Mouse (Mus musculus) liver, embryonic 11.5 days (tissue): Measurements from ENCODE around the gene Samd4. TPM values are rescaled to one million over a fixed set of nuclear protein-coding genes. Genes with fewer than 3 reads are reported as not detected.

Source experiments
- ATAC-seq: fragments of 200-750 bp; cut with Nextera tagmentation; replicated peaks from 2 replicates; pipeline ENCODE4 v1.8.0; 2017; ENCODE audit warnings: moderate number of reproducible peaks, mild to moderate bottlenecking, moderate TSS enrichment, moderate library complexity; ENCODE audit not compliant: low FRiP score
- DNase-seq: peaks from one replicate; pipeline ENCODE4 v3.0.0-alpha.2; 2017; ENCODE audit warnings: low spot score
- H3K27ac ChIP-seq: fragments of 300-500 bp; sonication (generic); 2 replicates; pipeline ENCODE4 v1.5.1; 2014; ENCODE audit warnings: mild to moderate bottlenecking, low read depth, low read length, control low read depth
- H3K27me3 ChIP-seq: fragments of 300-500 bp; sonication (generic); replicated peaks from 2 replicates; pipeline ENCODE4 v1.6.1; 2014; ENCODE audit warnings: low read length, mixed read lengths; ENCODE audit not compliant: control insufficient read depth, insufficient read depth
- H3K36me3 ChIP-seq: fragments of 300-500 bp; sonication (generic); 2 replicates; pipeline ENCODE4 v1.6.1; 2014; ENCODE audit warnings: mild to moderate bottlenecking, low read length, moderate library complexity, mixed read lengths; ENCODE audit not compliant: control insufficient read depth, insufficient read depth
- H3K4me1 ChIP-seq: fragments of 300-500 bp; sonication (generic); replicated peaks from 2 replicates; pipeline ENCODE4 v1.6.1; 2014; ENCODE audit warnings: low read length, mixed read lengths; ENCODE audit not compliant: control insufficient read depth, insufficient read depth
- H3K4me2 ChIP-seq: fragments of 300-500 bp; sonication (generic); 2 replicates; pipeline ENCODE4 v1.6.1; 2014; ENCODE audit warnings: mild to moderate bottlenecking, control low read depth, moderate library complexity
- H3K4me3 ChIP-seq: fragments of 300-500 bp; sonication (generic); 2 replicates; pipeline ENCODE4 v1.5.1; 2014; ENCODE audit warnings: low read depth, low read length, control low read depth
- H3K9ac ChIP-seq: fragments of 300-500 bp; sonication (generic); 2 replicates; pipeline ENCODE4 v1.6.1; 2014; ENCODE audit warnings: low read depth, low read length, control low read depth
- H3K9me3 ChIP-seq: fragments of 300-500 bp; sonication (generic); 2 replicates; pipeline ENCODE4 v1.6.1; 2016; ENCODE audit warnings: low read length, inconsistent platforms, mixed read lengths; ENCODE audit not compliant: control insufficient read depth
- WGBS: fragments of 180-500 bp; shearing (Covaris S2); extraction: QIAGEN DNeasy Blood & Tissue Kit; methylation state at CpG from one replicate; pipeline ENCODE4 v1.1.7; 2014; 5-methylcytosine and 5-hydroxymethylcytosine counted together
- polyA plus RNA-seq: library from polyadenylated mRNA; unstranded; fragments of >200 nt; fragmentation: Nextera tagmentation; extraction: Ambion mirVana; gene quantifications from 2 replicates; pipeline ENCODE4 v1.2.1, GENCODE M21; 2014

The Samd4 gene
- polyA plus RNA-seq, 1 experiment from 2014 or later = 1.1 TPM

DNA sequence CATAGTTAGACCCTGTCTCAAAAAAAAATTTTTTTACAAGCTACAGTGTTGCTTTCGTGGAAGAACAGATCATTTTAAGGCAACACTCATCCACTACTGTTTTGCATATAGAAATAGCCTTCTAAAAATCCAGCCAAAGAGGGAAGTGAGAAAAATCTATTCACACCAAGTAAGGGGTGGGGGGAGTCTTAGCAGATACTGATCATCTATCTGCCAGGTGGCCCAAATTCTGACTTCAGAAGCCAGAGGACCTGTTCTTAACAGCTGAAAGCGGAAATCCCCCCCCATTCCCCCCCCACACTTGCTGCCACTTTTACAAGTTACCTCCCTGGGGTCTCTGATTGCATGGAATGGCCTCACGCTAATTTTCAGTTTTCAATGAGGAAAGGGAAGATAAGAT lies 203.5 kb downstream of the Samd4 start:
- ATAC-seq (no peak), DNase-seq (no peak)
- no peak overlapping the region for H3K27ac ChIP-seq
- no peak overlapping the region for H3K9ac ChIP-seq
- peak overlapping the region; percentile 82 for H3K4me2 ChIP-seq
- no peaks in the 10 kb centered on the region; the same call in 1 of the 2 replicates for H3K27me3 ChIP-seq
- H3K36me3 ChIP-seq = no peaks in the 10 kb centered on the region
- 53% methylated on average over 3 of the region's 3 CpGs for WGBS
- no peaks in the 10 kb centered on the region for H3K9me3 ChIP-seq
- peaks cover 11% of the 10 kb centered on the region for H3K4me1 ChIP-seq
- no peak overlapping the region for H3K4me3 ChIP-seq

DNA sequence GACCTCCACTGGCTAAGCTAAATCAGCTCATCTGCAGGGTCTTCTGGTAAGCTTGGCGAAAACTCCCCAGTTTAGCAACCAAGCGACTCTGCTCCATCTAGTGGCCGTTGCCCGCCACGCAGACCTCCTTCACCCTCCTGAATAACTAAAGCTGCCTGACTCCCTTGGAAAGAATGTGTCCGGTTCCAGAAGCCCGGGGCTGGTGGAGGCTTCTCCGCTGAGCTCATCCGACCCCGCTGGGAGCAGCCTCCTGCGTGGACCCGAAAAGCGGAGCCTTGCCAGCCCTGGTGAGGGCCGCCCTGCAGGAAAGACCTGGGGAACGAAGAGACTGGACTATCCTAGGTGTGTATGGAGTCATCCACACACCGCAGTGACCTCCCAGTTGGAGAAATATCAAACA lies 204.1 kb downstream of the Samd4 start:
- WGBS = 2% methylated on average over 16 of the region's 16 CpGs
- peaks cover 11% of the 10 kb centered on the region for H3K4me1 ChIP-seq
- peak overlapping the region; percentile 82 for H3K4me2 ChIP-seq
- no peaks in the 10 kb centered on the region for H3K9me3 ChIP-seq
- ATAC-seq (peak; percentile 70), DNase-seq (peak; percentile 80)
- peak overlapping the region; percentile 48; the same call in 1 of the 2 replicates for H3K9ac ChIP-seq
- no peaks in the 10 kb centered on the region for H3K36me3 ChIP-seq
- H3K4me3 ChIP-seq = peak overlapping the region; percentile 39
- no peaks in the 10 kb centered on the region; the same call in 1 of the 2 replicates for H3K27me3 ChIP-seq
- no peak overlapping the region for H3K27ac ChIP-seq

DNA sequence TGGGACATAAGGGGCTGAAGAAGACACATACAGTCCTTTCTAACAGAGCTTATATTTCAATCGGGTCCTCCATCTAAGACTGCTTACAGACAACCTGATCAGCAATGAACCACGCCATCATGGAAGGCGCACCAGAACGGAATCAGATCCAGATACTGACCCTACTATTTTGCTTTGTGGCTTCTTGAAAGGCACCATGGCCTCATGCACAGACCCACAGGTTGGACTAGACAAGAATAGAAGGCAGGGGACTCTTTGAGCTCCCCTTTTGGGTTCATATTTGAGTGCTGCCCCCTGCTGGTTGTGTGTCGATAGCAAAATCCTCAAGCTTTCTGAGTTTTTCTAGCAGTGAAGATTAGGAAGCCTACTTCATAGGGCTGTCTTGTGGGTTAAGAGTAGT lies 204.5 kb downstream of the Samd4 start:
- H3K36me3 ChIP-seq = no peaks in the 10 kb centered on the region
- H3K27me3 ChIP-seq = no peaks in the 10 kb centered on the region; the same call in 1 of the 2 replicates
- ATAC-seq (peak; percentile 44), DNase-seq (peak; percentile 69)
- 21% methylated on average over 5 of the region's 5 CpGs for WGBS
- peaks cover 11% of the 10 kb centered on the region for H3K4me1 ChIP-seq
- H3K9me3 ChIP-seq = no peaks in the 10 kb centered on the region
- no peak overlapping the region; the same call in 1 of the 2 replicates for H3K9ac ChIP-seq
- no peak overlapping the region for H3K27ac ChIP-seq
- H3K4me2 ChIP-seq = peak overlapping the region; percentile 82
- peak overlapping the region; percentile 39 for H3K4me3 ChIP-seq

DNA sequence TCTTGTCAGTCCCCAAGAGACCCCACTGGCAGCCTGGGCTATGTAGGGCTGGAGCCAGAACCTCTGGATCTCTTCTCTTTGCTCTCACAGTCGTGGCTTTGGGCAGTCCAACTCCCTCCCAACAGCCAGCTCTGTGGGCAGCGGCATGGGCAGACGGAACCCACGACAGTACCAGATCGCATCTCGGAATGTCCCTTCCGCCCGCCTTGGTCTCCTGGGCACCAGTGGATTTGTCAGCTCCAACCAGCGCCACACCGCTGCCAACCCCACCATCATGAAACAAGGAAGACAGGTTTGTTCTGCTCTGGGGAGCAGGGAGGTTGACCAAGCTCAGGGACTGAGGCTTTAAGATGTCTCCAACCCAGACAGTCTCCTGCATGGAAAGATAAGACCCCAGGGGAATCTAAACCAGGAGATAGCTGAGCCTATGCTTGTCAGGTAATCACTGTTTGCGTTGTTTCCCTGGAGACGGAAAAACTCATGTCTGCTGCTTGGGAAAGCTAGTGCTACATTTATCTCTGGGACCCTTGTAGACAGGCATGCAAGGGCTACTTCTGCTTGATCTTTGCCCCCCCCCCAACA lies 205.1 kb downstream of the Samd4 start:
- no peak for DNase-seq
- Histone ChIP-seq H3K4me1 (peaks cover 11% of the 10 kb centered on the region), H3K4me2 (no peak overlapping the region), H3K9me3 (no peaks in the 10 kb centered on the region), H3K27me3 (no peaks in the 10 kb centered on the region; the same call in 1 of the 2 replicates), H3K36me3 (no peaks in the 10 kb centered on the region), H3K4me3 (no peak overlapping the region), H3K9ac (no peak overlapping the region), H3K27ac (no peak overlapping the region)
- ATAC-seq = no peak
- WGBS = 65% methylated on average over 12 of the region's 12 CpGs

DNA sequence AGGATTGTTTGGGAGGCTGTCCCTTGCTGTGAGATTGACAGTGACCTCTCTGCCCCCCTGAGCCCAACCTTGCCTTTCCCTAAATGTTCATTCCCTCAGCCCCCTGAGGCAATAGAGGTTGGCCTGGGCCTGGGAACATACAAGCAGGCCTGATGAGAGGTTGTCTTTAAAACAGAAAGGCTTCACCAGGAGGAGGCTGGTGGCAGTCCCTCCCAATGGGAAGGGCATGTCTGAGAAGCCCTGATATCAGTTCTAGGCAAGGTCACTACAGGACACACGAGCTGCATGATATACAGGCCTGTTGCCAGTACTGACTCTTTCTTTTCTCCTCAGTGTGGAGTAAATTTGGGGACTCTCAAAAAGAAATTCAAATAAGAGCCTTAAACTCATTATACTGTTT lies 205.7 kb downstream of the Samd4 start:
- no peak for DNase-seq
- 10% methylated on average over 1 of the region's 1 CpGs for WGBS
- Histone ChIP-seq H3K27ac (no peak overlapping the region), H3K4me3 (no peak overlapping the region), H3K27me3 (no peaks in the 10 kb centered on the region; the same call in 1 of the 2 replicates), H3K4me1 (peaks cover 11% of the 10 kb centered on the region), H3K4me2 (no peak overlapping the region), H3K9ac (no peak overlapping the region), H3K9me3 (no peaks in the 10 kb centered on the region), H3K36me3 (no peaks in the 10 kb centered on the region)
- ATAC-seq = no peak; the same call in 1 of the 2 replicates

DNA sequence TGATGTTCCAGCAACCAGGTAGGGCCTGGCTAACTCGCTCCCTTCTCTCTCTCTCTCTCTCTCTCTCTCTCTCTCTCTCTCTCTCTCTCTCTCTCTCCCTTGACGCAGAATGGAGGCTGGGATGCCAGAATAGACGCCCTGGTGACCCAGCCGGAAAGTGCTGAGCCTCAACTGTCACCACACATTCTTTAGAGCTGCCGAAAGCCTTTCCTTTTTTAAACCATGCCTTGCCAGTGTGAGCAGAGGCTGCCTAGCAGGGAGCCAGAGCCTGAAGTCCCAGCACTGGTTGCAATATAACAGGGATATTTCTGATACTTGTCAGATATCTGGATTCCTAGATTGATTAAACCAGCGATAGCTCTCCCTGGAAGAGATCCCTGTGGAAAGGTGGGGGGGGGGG lies 206.5 kb downstream of the Samd4 start:
- no peak for ATAC-seq
- H3K4me1 ChIP-seq = peaks cover 11% of the 10 kb centered on the region
- H3K27me3 ChIP-seq = no peaks in the 10 kb centered on the region; the same call in 1 of the 2 replicates
- no peak overlapping the region for H3K4me2 ChIP-seq
- H3K4me3 ChIP-seq = no peak overlapping the region
- H3K27ac ChIP-seq = no peak overlapping the region
- H3K36me3 ChIP-seq = no peaks in the 10 kb centered on the region
- no peak for DNase-seq
- no peak overlapping the region for H3K9ac ChIP-seq
- 75% methylated on average over 6 of the region's 6 CpGs for WGBS
- H3K9me3 ChIP-seq = no peaks in the 10 kb centered on the region

DNA sequence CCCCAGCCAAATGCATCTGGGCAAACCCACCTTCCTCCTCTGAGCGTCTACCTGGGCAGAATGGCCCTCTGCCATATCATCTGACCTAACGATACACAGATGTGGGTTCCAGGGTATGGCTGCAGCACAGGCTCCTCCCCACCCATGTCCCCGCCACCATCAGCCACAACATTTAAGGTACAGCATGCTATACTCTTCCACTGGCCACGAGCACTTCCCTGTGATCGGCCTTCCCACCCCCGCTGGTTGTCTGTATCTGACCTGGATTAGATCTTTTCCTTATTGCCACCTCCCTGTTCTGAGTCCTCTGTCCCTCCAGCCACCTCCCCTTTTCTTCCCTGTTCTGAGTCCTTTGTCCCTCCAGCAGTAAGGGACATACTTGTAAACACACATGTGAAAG lies 209.3 kb downstream of the Samd4 start:
- H3K4me1 ChIP-seq = peaks cover 9% of the 10 kb centered on the region
- no peaks in the 10 kb centered on the region for H3K9me3 ChIP-seq
- WGBS = 82% methylated on average over 6 of the region's 6 CpGs

DNA sequence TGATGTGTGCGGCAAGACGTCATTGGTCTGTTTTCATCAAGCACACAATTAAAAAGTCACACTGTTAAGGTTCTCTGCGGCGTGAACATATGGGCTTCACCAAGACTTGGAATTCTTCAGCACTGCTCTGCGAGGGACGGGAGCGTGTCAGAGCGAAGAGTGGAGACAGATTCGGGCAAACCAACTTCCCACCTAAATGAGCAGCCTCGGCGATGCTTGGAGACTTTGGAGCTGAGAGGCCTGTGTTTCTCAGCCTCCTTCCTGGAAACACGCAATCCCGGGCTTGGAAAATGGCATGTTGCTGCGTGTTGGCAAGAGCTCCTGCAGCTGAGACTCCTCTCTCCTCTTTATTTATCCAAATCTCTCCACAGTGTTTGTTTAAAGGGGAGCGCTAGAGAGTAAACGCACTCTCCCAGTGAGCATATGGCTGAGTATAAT lies 210.7 kb downstream of the Samd4 start:
- DNase-seq = no peak
- no peaks in the 10 kb centered on the region for H3K36me3 ChIP-seq
- WGBS = 63% methylated on average over 16 of the region's 16 CpGs
- H3K4me1 ChIP-seq = peaks cover under 1% of the 10 kb centered on the region; the same call in 1 of the 2 replicates
- H3K4me2 ChIP-seq = no peak overlapping the region
- ATAC-seq = no peak
- H3K27ac ChIP-seq = no peak overlapping the region
- no peaks in the 10 kb centered on the region for H3K9me3 ChIP-seq
- no peak overlapping the region for H3K9ac ChIP-seq
- no peaks in the 10 kb centered on the region for H3K27me3 ChIP-seq
- H3K4me3 ChIP-seq = no peak overlapping the region

More for the DNA sequence above, 209.3 kb downstream of the Samd4 start:
- Histone ChIP-seq H3K9ac (no peak overlapping the region), H3K4me2 (no peak overlapping the region), H3K4me3 (no peak overlapping the region), H3K27ac (no peak overlapping the region), H3K36me3 (no peaks in the 10 kb centered on the region), H3K27me3 (no peaks in the 10 kb centered on the region; the same call in 1 of the 2 replicates)
- ATAC-seq (no peak), DNase-seq (no peak)

DNA sequence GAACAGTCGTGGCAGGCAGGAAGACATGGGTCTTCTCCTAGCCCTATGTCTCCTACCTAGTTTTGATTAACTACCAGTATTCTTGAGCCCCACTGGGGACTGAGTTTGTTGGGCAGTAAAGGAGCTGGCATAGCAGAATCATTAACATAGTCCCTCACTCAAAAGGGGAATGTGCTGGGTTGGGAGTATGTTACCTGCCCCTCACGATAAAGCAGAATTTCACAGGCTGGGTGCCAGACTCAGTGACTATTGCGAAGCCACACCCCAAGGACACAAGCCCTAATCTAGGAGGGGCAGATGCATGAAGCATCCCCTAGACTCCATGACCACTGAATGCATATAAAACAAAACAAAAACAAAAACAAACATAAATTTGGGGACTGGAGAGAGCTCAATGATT lies 212.4 kb downstream of the Samd4 start:
- no peaks in the 10 kb centered on the region for H3K4me1 ChIP-seq
- H3K4me3 ChIP-seq = no peak overlapping the region
- no peak overlapping the region for H3K9ac ChIP-seq
- no peaks in the 10 kb centered on the region for H3K9me3 ChIP-seq
- no peak overlapping the region for H3K4me2 ChIP-seq
- no peak overlapping the region for H3K27ac ChIP-seq
- DNase-seq = no peak
- H3K27me3 ChIP-seq = no peaks in the 10 kb centered on the region
- WGBS = 77% methylated on average over 3 of the region's 3 CpGs
- no peak for ATAC-seq
- H3K36me3 ChIP-seq = no peaks in the 10 kb centered on the region
